Mouse (Mus musculus) brain, embryonic 14.5 days (tissue): Measurements from ENCODE around the gene Slc7a15.

Experiments
- CTCF ChIP-seq: fragments of 200-500 bp; IDR thresholded peaks from 2 replicates; pipeline ENCODE4 v1.5.1; 2012; ENCODE audit warnings: inconsistent platforms, mild to moderate bottlenecking, moderate library complexity, borderline replicate concordance; ENCODE audit not compliant: insufficient read depth, insufficient read length; ENCODE audit errors: extremely low read depth
- POLR2A ChIP-seq: fragments of 200-500 bp; IDR thresholded peaks from 2 replicates; pipeline ENCODE4 v1.6.1; 2012; ENCODE audit warnings: mild to moderate bottlenecking, inconsistent platforms, borderline replicate concordance; ENCODE audit not compliant: poor library complexity, insufficient read depth, insufficient read length, severe bottlenecking; ENCODE audit errors: extremely low read depth

DNA sequence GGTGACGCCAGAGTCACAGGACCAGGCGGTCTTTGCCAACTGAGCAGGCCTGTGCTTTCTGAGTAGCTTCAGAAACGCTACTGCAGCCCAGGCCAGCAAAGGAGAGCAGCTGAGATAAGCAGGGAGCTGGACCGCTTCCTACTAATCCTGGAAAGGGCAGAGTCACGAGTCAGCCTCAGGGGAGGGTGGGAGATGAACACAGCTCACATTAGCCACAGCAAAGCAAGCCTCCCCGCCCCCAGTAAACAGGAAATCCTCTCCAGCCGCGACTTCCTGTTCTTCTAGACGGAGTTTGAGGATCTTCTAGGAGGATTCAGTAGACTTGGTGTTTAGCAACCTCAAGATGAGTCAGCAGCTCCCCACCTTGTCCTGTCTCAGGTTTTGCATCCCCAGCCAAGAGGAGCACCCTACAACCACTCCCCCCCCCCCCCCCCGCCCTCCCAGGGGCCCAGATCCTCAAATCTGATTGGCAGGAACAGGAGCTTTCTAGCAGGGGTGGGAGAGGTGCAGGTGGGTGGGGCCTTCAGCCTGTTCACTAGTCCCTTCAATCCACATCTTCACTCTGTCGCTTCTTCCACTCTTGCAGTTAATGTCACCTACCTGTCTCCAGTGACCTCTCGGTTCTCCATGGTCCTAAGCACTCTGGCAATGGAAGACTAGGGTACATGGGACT lies 77.4 kb downstream of the Slc7a15 start:
- no peak for TF ChIP-seq CTCF
- TF ChIP-seq POLR2A, result no peak
